Mouse (Mus musculus) adrenal gland, postnatal 36 days (tissue): Measurements from ENCODE around the gene Gm14180. TPM values are rescaled to one million over a fixed set of nuclear protein-coding genes. Genes with fewer than 3 reads are reported as not detected.
"Not testable (repeated sequence)": the region's sequence is repeated elsewhere in the genome, so short reads cannot be mapped to it uniquely, and the experiment has no call there.

Source experiments
- DNase-seq, 2 experiments: peaks; one replicate each; pipeline ENCODE4 v3.0.0; 2021; ENCODE audit warnings: mixed read lengths in 1 of 2
- long read RNA-seq, 2 experiments: library from polyadenylated mRNA; stranded (forward); transcript quantifications; one replicate each; pipeline ENCODE4 v2.0.0; 2021; ENCODE audit warnings: borderline sequencing depth in 2 of 2
- total RNA-seq, 2 experiments: library from RNA; stranded (reverse); gene quantifications; 2 replicates each; pipeline ENCODE4 v1.2.3; 2021

Gm14180 gene
- total RNA-seq = not detected
- long read RNA-seq, experiment 1 = 0 reads
- long read RNA-seq, experiment 2 = 0 reads

- no peak for DNase-seq
These were observed at the start of gene Gm14180 for GRCm38 (mm10) chr11:99734190-99734589. Gene Gm14180 (minus strand): TSS chr11:99734290.

- no peak for DNase-seq
These were observed 46.5 kb upstream of the Gm14180 start, which contains the start of gene Krtap4-8 for GRCm38 (mm10) chr11:99780604-99781003. Gene Krtap4-8 (minus strand): TSS chr11:99780704.

- no peak for DNase-seq
These were observed 44.3 kb upstream of the Gm14180 start for GRCm38 (mm10) chr11:99778401-99778800.

- DNase-seq = not testable (repeated sequence)
These were observed 38.7 kb upstream of the Gm14180 start, which contains the start of gene Gm11595 for GRCm38 (mm10) chr11:99772813-99773212. Gene Gm11595 (minus strand): TSS chr11:99772913.

GRCm38 (mm10) chr11:99768410-99768809 lies 34.3 kb upstream of the Gm14180 start:
- DNase-seq = no peak

GRCm38 (mm10) chr11:99758877-99759276 lies 24.8 kb upstream of the Gm14180 start:
- DNase-seq = no peak

- peak in 1 of 2 experiments; percentile 5 for DNase-seq
These were observed 9.9 kb upstream of the Gm14180 start for GRCm38 (mm10) chr11:99743985-99744384.

- DNase-seq = no peak
These were observed 10.0 kb downstream of the Gm14180 start for GRCm38 (mm10) chr11:99724061-99724460.

GRCm38 (mm10) chr11:99718759-99719158 lies 15.3 kb downstream of the Gm14180 start:
- DNase-seq = no peak

- DNase-seq = no peak
These were observed 43.6 kb downstream of the Gm14180 start, which contains the start of gene Gm14190 for GRCm38 (mm10) chr11:99690463-99690862. Gene Gm14190 (minus strand): TSS chr11:99690740.

- not testable (repeated sequence) for DNase-seq
These were observed 48.9 kb downstream of the Gm14180 start for GRCm38 (mm10) chr11:99685235-99685634.

Other genes with a start within 250 kb of the Gm14180 start
- under 1 TPM in 1 of 2 experiments, not detected in 1; 0.16 TPM for gene Krt23, start 241.2 kb downstream of the Gm14180 start, total RNA-seq
- gene Krt39, start 213.0 kb downstream of the Gm14180 start, total RNA-seq = not detected
- not detected for gene Krt40, start 191.1 kb downstream of the Gm14180 start, total RNA-seq
- not detected for gene Krtap3-3, start 183.4 kb downstream of the Gm14180 start, total RNA-seq
- gene Krtap3-2, start 177.4 kb downstream of the Gm14180 start, total RNA-seq = not detected
- gene Gm11939, start 174.8 kb downstream of the Gm14180 start, total RNA-seq = not detected
- not detected for gene Krtap3-1, start 167.7 kb downstream of the Gm14180 start, total RNA-seq
- gene Krtap1-5, start 153.3 kb downstream of the Gm14180 start, total RNA-seq = not detected
- not detected for gene Krtap1-4, start 150.6 kb downstream of the Gm14180 start, total RNA-seq
- gene Krtap1-3, start 143.0 kb downstream of the Gm14180 start, total RNA-seq = not detected
- not detected for gene Krtap9-3, start 136.2 kb downstream of the Gm14180 start, total RNA-seq
- gene Gm11938, start 131.0 kb downstream of the Gm14180 start, total RNA-seq = not detected
- gene Gm11937, start 124.1 kb downstream of the Gm14180 start, total RNA-seq = not detected
- not detected for gene Krtap2-4, start 119.4 kb downstream of the Gm14180 start, total RNA-seq
- gene Gm11562, start 113.9 kb downstream of the Gm14180 start, total RNA-seq = not detected
- gene Krtap4-1, start 106.1 kb downstream of the Gm14180 start, total RNA-seq = not detected
- not detected for gene Krtap4-2, start 99.2 kb downstream of the Gm14180 start, total RNA-seq
- not detected for gene Krtap4-7, start 90.2 kb downstream of the Gm14180 start, total RNA-seq
- gene Gm11555, start 84.1 kb downstream of the Gm14180 start, total RNA-seq = not detected
- not detected for gene Gm11563, start 75.3 kb downstream of the Gm14180 start, total RNA-seq
- not detected for gene Krtap4-6, start 68.3 kb downstream of the Gm14180 start, total RNA-seq
- gene Gm14190, start 43.5 kb downstream of the Gm14180 start, total RNA-seq = not detected
- not detected for gene Gm11595, start 38.6 kb upstream of the Gm14180 start, total RNA-seq
- not detected for gene Krtap4-8, start 46.4 kb upstream of the Gm14180 start, total RNA-seq
- not detected for gene Krtap4-9, start 50.9 kb upstream of the Gm14180 start, total RNA-seq
- gene Gm11596, start 59.2 kb upstream of the Gm14180 start, total RNA-seq = not detected
- not detected for gene Gm11569, start 64.6 kb upstream of the Gm14180 start, total RNA-seq
- not detected for gene Gm11554, start 70.2 kb upstream of the Gm14180 start, total RNA-seq
- not detected for gene Krtap4-13, start 75.6 kb upstream of the Gm14180 start, total RNA-seq
- gene Gm11564, start 81.4 kb upstream of the Gm14180 start, total RNA-seq = not detected
- gene 2300003K06Rik, start 103.8 kb upstream of the Gm14180 start, total RNA-seq = not detected
- not detected for gene Krtap4-16, start 117.3 kb upstream of the Gm14180 start, total RNA-seq
- gene Gm11568, start 123.6 kb upstream of the Gm14180 start, total RNA-seq = not detected
- not detected for gene Gm11559, start 130.2 kb upstream of the Gm14180 start, total RNA-seq
- not detected for gene Krtap9-1, start 139.1 kb upstream of the Gm14180 start, total RNA-seq
- not detected for gene Gm11567, start 144.9 kb upstream of the Gm14180 start, total RNA-seq
- gene Krtap31-1, start 173.6 kb upstream of the Gm14180 start, total RNA-seq = not detected
- gene Gm11565, start 180.5 kb upstream of the Gm14180 start, total RNA-seq = not detected
- not detected for gene Krtap31-2, start 202.0 kb upstream of the Gm14180 start, total RNA-seq
- not detected for gene Krtap9-5, start 214.2 kb upstream of the Gm14180 start, total RNA-seq
- not detected for gene Krtap29-1, start 244.8 kb upstream of the Gm14180 start, total RNA-seq